Mouse (Mus musculus) ES-Bruce4 (cell line): ENCODE results near the gene Mrgpre.

Experiments
- CTCF ChIP-seq: IDR thresholded peaks from one replicate; pipeline ENCODE4 v1.8.1; 2011; ENCODE audit warnings: low read depth, low read length
- POLR2A ChIP-seq: IDR thresholded peaks from one replicate; pipeline ENCODE4 v1.8.1; 2011; ENCODE audit warnings: low read length; ENCODE audit not compliant: insufficient read depth

DNA sequence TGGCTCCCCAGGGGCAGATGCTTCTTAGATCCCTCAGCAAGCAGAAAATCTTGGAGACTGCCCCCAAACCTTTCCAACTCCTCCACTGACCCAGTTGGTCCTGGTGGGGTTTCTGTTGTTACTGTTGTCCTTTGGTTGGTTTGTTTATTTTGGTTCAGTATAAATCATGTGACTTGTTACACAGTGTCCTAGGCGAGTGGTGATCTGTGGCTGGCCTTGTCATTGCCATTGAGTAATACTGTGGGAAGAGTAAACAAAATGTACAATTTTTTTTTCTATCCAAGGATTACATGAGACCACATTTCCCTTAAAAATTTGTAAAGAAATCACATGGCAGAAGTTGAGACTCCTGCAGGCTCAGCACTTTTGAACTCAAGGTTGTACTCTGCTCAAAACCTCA lies 14.8 kb downstream of the Mrgpre start:
- TF ChIP-seq POLR2A = no peak
- TF ChIP-seq CTCF = no peak
